Mouse (Mus musculus) embryo, embryonic 11.5 days (tissue): ENCODE results near the gene Nxph1.

Experiments
- DNase-seq: peaks from one replicate; pipeline ENCODE4 v3.0.0-alpha.2; 2012; ENCODE audit warnings: low read depth, low spot score

Gene Nxph1

DNA sequence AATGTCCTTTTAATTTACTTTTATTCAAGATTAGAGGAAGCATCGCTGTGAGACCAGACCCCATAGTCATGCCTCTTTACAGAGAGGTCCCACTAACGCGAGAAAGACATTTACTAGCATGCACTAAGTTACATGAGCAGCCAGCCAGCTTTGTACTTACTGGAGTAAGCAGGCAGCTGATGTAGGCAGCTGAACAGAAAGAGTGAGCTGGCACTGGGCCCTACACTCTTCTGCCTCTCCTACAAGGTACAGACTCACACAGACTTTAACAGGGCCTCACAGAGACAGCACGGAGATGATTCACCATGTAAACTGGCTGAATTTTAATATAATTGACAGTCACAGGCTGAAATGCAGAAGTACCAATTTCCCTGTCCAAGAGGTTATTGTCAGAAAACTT, 11.6 kb downstream of the Nxph1 start:
- DNase-seq: no peak

DNA sequence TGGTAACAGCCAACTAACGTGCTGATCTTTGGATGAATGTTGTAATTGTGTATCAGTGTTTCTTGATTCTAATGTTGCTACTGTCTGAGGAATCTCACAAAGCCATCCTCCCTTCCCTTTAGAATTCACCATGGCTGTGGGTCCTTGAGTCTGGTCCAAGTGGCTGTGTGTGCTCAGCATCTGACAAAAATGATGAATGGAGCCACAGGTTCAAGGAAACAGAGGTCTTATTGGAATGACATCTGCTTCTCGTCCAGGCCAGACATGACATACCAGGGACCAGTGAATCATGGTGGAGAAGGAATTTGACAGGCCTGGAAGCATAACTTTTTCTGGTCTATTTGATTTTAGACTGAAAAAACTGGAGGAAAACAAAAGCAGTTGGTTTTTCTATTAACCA, 22.3 kb downstream of the Nxph1 start:
- no peak for DNase-seq

DNA sequence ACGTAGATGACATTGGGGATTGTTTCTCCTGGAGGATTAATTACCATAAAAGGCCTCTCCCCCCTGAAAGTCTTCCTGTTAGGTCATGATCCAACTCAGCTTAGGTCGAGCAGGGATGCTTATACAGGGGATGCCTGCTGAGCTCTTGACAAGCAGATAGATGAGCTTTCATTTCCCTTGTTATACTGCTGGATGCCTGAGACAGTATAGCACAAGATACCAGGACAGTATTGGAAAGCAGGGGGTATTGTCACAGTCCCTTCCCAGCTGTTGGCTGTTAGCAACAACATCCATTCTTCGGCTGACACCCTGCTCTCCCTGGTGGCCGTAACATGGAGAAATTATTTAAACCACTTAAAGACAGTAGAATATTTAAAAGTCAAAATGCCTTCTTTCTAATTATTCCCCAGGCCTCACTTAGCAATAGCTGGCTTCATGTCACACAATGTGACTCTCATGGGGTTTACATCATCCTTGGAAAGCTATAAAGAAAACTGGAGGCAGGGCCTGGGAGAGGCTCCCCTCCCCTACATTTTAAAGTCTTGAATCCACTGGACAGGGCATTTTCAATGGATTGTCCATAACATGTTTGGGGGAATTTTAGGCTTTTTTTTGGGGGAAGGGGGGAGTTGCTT, 31.1 kb downstream of the Nxph1 start:
- no peak for DNase-seq

DNA sequence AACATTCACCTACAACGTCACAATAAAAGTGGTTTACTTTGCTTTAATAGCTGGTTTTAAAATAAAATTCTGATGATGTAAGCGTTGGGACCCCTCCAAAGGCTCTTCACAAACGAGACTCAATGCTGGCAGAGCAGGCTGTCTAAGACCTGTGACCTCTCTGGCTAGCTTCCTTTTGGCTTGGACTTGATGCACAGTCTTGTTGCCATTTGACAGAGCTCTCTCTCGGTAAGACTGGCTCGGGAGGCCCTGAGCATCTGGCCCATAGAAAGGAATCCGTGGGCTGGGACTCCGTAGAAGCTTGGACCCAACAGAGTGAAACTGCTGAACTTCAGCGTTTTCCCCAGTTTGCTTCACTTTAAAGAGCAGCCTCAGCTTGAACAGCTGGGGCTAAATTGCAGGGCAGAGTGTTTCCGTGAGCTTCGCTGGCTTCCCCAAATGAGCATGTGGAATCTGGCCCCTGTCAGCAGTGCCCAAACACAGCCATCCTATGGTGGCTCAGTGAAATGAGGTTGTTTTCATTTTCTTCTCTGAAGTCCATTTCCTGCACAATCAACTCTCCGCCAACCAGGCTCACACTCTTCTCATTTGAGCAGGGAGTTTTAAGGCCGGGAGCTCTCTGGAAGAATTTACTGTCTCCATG, 48.2 kb downstream of the Nxph1 start:
- no peak for DNase-seq

DNA sequence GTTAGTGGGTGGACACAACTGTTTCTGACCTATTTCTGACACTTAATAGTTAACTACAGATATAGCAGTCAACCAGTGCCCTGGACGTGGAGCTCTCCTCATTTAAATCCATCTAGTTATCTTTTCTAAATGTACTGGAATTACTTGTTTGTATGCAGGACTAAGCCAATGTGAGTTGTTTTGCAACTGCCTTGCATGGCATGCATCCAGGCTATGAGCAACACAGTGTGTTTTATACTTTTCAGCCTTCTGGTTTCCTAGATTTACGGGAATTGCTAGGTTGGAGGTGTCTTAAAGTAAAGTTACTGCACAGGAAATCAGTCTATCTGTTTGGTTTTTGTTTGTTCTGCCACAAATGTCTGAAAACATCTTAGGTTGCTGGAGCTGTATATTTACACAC, 49.1 kb downstream of the Nxph1 start:
- DNase-seq: no peak

DNA sequence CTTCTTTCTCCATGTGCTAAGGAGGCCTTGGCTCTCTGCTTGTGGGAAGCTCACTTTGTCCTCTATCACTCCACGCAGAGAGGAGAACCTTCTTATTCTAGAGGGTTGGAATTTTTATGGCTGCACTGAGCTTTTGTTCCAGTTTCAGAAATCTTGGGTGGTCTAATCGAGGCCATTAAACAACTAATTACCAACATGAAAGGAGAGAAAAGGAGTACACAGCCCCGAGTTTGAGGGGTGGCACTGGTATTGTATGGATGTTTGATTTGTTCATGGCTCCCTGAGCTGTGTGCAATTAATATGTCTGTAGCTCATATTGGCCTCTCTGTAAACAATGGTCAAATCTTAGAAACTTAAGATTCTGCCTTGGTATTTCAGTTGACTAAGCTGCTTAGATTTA, 54.5 kb downstream of the Nxph1 start:
- no peak for DNase-seq

DNA sequence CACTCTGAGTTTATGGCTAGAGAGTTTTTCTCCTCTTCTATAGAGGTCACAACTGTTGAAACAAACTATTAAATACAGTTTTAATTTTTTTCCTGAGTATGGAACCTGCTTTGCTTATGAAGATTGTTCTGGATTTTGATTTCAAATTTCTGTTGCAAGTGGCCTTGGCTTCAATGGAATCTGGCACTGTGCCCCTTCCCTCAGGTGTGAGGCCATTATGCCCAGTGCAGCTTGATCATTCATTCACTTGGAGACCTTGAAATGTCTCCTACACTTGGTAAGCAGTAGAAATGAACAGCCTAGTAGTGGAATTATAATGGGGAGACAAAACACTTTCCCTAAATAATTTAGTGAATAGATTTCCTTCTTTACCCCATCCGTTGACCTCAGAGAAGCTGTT, 78.4 kb downstream of the Nxph1 start:
- no peak for DNase-seq

DNA sequence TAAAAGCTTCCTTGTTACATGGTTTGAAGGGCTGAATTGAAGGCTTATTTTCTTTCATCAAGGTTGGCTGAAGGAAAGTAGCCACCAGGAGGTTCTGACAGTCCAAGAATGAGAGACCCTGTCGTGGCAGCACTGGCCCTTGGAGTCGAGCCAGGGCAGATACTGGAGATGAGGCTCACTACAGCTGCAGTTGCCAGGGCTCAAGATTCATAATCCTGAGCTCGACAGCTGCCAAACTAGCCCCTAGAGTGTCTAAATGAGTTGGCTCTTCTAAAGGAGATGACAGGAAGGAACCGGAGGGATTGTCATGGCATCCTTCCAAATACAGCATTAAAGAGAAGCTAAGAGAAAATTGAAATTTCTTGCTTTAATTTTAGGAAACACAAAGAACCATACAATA, 78.9 kb downstream of the Nxph1 start:
- DNase-seq: no peak

DNA sequence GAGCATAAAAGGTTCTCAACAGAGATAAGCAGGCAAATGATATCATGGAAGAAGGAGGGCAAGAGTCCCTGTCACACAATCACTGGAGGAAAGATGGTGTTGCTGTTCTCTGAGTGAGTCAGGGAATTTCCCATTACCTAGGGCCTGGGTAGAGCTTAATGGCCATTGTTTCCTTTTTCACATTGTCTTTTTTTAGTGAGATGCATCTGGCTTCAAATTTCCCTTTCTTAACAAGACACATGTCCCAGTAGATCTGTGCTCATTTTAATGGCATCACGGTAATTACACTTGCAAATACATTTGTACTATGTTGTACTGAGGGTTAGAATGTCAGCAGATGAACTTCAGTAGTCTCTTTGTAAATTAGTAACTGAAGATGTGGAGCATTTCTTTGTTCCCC, 80.3 kb downstream of the Nxph1 start:
- no peak for DNase-seq

DNA sequence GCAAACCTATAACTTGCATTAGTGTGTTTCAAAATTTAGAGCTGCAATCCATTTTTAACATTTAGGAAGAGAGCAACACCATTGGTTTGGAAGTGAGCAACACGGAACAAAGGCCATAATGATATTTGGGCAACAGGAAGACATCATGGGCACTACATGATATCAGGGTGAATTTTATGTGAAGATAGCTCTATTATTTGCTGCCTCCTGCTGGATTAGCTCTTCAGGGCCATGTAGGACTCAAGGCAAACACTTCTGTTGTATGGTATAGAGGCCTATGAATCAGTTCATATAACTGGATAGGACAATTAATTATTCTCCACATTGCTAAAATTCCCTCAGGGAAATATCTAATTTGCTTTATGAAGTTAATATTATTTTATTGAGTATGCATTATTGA, 91.1 kb downstream of the Nxph1 start:
- DNase-seq: no peak

DNA sequence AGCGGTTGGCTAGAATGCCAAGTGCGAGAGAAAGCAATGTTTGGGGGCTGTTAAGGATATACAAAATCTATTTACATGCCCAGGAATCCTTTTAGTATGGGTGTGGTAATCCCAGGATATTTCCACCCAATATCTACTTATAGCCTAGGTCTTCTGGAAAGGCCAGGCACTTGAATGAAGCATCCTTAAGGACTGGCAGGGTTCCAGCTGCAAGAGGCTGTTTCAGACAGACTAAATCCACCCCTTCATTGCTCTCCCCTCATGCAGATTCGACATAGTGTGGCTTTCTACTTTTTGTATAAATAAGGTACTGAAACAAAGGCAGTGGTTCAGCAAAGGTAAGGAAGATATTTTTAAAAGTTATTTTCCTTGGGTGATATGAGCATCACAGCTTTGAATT, 92.8 kb downstream of the Nxph1 start:
- no peak for DNase-seq

DNA sequence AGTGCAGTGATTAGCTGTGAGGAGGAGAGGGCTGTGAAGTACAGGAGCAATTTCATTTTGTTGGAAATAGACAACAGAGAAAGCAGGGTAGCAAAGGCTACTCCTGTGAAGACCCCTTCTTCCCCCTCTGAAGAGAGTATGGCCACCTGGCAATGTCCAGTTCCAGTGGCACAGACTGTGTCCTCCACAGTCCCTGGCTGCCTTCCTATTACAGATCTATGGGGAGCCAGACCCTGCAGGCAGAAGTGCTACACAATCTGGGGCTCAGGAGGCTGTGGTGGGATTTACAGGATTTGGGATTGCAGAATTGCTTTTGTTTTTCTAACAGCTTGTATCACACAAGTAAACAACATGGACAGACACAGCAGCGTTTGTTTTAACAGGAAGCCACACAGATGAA, 94.2 kb downstream of the Nxph1 start:
- no peak for DNase-seq

DNA sequence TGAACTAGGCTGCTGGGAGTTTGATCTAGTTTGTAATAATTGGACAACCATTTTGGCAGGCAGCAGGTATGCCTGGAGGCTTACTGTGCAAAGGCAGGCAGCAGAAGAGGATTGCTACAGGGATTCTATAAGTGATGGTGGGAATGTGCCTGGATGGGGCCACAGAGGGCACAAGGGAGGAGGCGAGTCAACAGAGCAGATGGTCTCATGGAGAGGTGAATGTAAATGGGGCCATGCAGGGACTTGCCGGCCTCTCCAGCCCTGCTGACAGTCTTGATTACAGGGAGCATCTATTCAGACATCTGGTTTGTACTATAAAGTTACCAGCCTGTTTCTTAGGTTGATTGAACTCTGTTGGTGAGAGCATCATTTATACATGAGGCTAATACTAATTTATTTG, 98.6 kb downstream of the Nxph1 start:
- no peak for DNase-seq

DNA sequence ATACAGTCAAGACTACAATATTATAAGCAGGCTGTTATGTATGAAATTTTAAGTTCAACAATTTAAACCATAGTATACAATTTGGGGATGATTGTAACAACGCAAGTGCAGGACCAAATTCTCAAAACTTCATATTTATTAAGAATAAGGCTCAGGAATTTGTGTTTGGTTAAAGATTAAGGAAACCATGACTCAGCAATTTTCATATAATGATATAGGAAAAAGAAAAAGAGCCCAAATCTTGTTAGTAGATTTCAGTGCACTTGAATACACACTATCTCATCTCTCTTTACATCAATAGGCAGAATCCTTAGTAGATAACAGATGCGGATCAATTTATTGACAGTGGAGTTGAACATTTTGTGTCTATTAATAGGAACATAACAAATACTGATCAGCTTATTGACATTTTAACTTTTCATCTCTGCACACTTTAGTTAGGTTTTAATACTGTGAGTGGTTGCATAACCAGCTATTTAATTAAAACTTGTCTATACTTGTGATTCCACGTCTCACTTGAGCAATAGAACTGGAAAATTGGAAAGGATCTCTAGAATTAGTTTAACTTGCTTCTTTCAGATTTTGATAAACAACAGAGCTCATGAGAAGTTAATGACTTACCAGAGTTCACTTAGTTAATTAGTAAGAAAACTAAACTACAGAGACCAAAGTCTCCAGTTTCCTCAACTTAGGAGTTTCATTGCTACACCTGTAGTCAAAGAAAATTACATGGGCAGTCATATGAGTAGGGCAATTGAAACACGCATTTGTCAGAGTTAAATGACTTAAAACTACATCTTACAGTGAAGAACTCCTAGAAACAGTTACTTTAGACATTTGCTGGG, 113.3 kb downstream of the Nxph1 start:
- DNase-seq: no peak

DNA sequence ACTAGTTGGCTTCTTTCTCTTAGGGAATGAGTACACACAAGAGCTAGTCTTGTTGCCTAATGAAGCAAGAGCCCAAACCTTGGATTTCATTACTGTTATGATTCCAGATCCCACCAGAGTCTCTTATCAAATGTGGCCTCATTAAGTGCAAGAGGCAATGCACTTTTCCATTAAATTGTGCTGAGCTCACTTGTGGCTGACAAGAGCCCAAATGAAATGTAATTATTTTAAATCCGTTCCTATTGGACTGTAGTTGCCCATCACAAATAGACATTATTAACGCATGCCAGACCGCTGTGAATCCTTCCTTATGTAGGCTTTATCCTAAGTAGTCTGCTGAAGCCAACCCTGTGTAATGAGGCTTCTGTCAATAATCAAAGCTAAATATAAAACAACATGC, 118.2 kb downstream of the Nxph1 start:
- no peak for DNase-seq

DNA sequence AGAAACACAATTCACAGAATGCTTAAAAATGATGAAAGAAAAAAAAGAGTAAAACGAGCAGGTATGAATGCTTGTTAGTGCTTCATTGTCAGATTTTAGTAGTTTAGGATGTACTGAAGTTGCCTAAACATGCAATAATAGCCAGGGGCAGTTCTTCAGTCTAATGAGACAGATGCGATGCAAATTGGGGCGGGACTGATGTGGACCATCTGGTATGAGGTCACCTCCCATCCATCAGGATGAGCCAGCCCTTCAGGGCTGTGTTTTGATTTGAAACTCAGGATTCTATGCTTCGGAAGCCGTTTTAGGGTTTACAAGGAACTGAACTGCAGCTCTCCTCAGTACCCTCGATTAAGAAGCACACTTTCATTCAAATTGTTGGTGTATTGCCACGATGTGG, 121.7 kb downstream of the Nxph1 start:
- DNase-seq: no peak

DNA sequence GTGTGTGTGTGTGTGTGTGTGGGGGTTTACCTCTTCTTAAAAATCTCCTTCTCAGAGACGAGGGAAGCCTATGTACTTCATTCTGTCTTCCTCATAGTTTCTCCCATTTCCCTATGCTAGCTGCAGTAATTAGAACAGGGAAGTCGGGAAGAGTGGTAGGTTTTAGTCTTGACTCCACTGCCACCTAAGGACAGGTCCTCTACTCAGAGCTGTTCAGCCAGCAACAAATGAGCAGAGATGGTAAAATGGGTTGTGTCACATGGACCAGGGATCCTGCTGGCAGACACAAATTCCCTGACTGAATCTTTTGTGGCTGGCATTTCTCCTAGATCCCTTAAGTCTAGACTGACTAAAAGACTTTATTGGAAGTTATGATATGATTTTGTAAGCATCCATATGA, 128.2 kb downstream of the Nxph1 start:
- DNase-seq: no peak

DNA sequence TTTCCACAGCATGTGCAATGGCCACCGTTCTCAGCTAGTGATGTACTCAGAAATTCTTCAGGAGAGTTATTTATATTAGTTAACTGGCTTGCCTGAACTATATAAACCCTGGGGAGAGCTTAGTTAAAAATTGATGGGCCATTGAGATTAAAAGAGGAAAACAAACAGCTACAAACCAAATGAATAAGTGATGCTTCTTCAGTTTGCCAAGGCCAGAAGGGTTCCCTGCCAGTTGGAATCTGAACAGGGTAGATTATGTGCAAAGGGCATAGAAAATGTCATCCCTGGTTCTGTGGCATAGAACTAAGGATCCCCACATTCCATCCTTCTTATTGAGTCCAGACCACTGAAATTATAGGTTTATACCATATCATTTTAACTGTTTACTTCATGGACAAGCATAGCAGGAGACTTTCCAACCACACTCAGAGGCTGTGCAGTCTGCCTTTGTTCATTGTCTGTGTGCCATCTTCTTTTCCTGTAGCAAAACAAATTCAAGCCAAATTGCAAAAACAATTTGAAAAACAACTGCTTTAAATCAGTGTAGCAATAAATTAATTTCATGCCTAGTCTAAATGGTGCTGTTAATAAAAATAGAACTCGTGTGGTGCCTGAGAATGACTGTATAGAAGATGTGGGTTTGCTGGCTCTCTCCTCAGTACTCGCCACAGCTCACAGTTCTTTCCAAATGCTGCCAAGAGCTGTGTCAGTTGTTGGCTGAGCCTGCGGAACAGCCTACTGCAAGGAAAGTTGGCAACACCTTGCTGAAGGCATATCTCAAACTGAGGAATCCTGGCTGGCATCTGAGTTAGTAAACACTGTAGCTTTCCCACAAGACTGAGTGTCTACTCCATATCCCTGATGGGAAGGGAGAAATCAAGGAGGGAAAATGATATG, 129.8 kb downstream of the Nxph1 start:
- no peak for DNase-seq

DNA sequence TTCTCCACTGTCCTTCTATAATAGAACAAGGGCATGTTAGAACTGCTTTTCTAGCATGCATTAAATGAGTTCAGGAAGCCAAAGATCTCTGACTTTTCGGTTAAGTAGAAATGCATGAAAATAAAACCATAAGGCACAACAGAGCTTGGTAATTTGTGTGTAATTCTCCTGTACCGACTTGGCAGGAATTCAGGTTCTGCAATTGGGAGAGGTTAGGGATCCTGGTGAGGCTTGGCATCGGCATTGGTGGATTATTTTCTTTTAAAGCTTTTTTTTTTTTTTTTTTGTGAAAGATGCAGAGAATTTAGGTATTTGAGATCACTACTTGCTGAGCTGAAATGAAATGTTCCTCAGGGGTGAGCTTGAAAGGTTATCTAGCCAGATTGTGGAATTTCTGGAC, 135.6 kb downstream of the Nxph1 start:
- no peak for DNase-seq

DNA sequence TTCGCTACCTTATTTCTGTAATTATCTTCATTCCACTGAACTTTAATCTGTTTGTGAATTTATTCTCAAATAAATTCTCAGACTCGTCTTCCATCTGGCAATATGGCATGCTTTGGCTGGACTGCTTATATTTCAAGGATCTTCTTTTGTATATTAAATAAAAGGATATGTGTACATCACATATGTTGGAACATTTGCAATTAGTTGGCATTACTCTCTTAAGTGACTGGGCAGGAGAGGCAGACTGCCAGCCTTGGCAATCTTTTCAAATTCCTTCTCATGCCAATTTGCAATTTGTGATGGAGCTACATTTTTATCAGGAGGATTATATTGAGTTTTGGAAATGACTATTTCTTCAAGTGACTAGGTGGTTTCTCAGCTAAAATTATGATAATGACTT, 149.1 kb downstream of the Nxph1 start:
- DNase-seq: no peak

DNA sequence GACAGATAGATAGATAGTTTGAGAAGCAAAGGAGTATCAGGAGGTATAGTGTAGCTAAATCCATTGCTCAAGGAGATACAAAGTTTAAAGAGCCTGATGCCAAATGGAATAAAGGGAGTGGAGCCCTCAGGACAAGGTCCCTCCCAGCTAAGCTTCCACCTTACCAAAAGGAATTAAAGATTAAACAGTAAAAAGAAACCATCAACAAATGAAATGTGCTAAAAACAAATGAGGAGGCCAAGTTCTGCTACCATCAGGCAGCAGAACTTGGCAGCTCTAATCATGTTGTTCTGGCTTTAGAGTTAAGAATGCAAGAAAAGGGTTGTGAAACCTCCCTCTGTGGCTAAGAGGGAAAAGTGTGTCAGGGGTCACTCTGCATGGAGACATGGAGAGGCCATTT, 159.1 kb downstream of the Nxph1 start:
- DNase-seq: no peak

DNA sequence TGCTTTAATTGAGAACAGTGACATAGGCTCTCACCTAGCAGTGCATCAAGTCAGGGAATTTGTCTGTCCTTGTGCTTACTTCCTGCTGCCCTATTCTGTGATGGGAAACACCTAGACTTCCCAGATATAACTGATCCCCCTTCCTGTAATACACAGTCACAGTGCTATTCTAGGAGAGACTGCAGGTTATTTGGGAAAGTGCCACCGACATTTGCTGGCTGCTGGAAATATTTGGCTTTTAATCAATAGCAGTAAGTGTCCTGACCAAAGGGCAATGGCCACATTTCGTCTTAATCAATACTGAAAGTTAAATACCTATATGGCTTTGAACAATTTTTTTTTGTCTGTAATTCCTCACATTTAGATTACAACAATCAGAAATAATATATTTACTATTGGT, 170.9 kb downstream of the Nxph1 start:
- no peak for DNase-seq
